Mouse (Mus musculus): ENCODE results near the gene Pak3. TPM values are rescaled to one million over a fixed set of nuclear protein-coding genes. Genes with fewer than 3 reads are reported as not detected.

Pak3 gene
- polyA plus RNA-seq, 1 experiment from 2014 or later = 1.4 TPM

- peak within 1 kb of the TSS; percentile 12; the same call in 1 of the 2 replicates for H3K4me3 ChIP-seq (replicated peaks)
- H3K27me3 ChIP-seq = no peaks in the 10 kb centered on the region
- H3K9me3 ChIP-seq (replicated peaks) = no peaks in the 10 kb centered on the region
- H3K36me3 ChIP-seq = no peaks in the 10 kb centered on the region
- no peaks in the 10 kb centered on the region for H3K4me1 ChIP-seq (replicated peaks)
- H3K4me2 ChIP-seq = no peak within 1 kb of the TSS
- H3K27ac ChIP-seq = no peak within 1 kb of the TSS
- ATAC-seq (ENCODE audit: low read depth) = no peak
- no peak for DNase-seq
- H3K9ac ChIP-seq = no peak within 1 kb of the TSS
- WGBS (ENCODE audit: insufficient replicate concordance) = 40% methylated on average over 4 of the region's 4 CpGs
These were observed 308.8 kb downstream of the Pak3 start, which contains the start of gene Capn6 for GRCm38 (mm10) chrX:143827212-143827611. Gene Capn6, minus strand, starts transcription at chrX:143827414.

DNA sequence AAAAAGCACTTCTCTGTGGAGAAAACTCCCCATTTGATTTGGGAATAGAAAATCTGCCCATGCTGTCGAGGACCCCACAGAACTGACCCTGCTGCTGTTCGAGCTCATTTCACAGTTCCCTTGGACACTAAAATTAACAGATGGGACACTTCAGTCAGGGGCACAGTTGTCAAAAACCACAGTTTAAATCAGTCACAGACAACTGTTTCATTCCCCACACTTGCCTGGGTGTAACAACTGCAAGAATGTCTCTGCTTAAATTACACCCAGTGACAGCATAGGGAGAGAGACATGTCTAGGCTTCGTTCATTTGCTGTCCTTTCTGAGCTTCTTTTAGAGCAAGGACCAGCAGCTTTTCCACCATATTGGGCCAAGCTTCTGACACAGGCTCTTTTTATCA is 328.2 kb downstream of the Pak3 start:
- 51% methylated on average over 3 of the region's 3 CpGs for WGBS (ENCODE audit: insufficient replicate concordance)
- ATAC-seq (ENCODE audit: low read depth) = no peak
- DNase-seq = no peak
- H3K27me3 ChIP-seq = no peaks in the 10 kb centered on the region
- H3K9me3 ChIP-seq (replicated peaks) = no peaks in the 10 kb centered on the region
- H3K4me2 ChIP-seq = no peak overlapping the region
- H3K36me3 ChIP-seq = no peaks in the 10 kb centered on the region
- H3K27ac ChIP-seq = no peak overlapping the region
- H3K4me1 ChIP-seq (replicated peaks) = no peaks in the 10 kb centered on the region
- no peak overlapping the region for H3K4me3 ChIP-seq (replicated peaks)
- H3K9ac ChIP-seq = no peak overlapping the region

Small RNA genes within 50 kb of the gene (microRNA-seq; reads per million reads assigned to microRNA genes)
- gene Gm47298 = not detected

Other genes with a start within 250 kb of the Pak3 start
- 0.43 and 0.45 TPM in 2 replicates for gene Chrdl1, start 124.3 kb upstream of the Pak3 start, polyA plus RNA-seq (2015; fragmentation: Nextera tagmentation; extraction: Ambion mirVana)

Measured in liver, embryonic 13.5 days (tissue).